Mouse (Mus musculus): Measurements from ENCODE around the gene Gdi1.
"Not testable (repeated sequence)": the region's sequence is repeated elsewhere in the genome, so short reads cannot be mapped to it uniquely, and the experiment has no call there.

The Gdi1 gene

DNA sequence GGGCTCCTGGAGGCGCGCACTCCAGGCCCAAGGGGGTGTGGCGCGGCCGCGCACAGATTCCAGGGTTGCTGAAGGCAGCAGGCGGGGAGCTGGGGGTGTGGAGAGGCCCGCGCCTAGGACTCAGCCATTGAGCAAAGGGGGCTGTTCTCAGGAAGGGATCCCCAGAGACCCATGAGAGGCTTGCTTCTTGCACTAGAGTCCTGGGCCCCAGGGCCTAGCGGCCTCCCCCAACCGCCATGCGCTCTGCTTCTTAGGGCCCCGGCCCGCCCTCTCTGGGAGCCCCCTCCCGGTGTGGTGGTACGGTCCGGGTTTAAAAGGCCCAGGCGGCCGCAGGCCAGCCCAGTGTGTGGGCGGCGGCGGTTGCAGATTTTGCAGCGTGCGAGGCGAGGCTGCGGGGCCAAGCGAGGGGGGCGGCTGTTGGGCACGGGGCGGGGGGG lies 23.9 kb downstream of the Gdi1 start, which contains the start of gene Plxna3:
Gene Plxna3, plus strand, starts transcription at position 342 of the 437 bp plus-strand sequence.
- peak in 1 of 2 experiments; percentile 40 for DNase-seq (ENCODE audit: low read depth in 1 of 2, low spot score in 2 of 2)

DNA sequence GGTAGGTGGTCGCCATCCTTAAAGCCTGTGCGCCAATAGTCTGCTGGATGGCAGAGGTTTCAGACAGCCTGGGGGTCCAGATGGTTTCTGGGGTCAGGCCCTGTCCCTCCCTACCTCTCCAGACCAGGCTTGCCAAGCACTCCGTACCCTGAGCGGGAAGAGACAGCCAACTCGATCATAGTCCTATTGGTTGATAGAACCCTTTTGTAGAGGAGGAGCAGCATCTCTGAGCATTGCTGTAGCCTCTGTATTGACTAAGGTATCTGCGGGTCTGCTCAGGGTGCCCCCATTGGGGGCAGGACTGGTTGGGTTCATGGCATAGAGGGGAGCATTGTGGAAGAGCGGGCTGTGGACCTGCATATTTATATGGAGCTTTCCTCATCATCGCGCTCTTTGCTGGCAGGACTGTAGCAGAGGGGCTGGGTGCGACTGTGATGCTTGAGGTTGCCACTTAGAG lies 24.4 kb downstream of the Gdi1 start:
- no peak for DNase-seq (ENCODE audit: low read depth in 1 of 2, low spot score in 2 of 2)

DNA sequence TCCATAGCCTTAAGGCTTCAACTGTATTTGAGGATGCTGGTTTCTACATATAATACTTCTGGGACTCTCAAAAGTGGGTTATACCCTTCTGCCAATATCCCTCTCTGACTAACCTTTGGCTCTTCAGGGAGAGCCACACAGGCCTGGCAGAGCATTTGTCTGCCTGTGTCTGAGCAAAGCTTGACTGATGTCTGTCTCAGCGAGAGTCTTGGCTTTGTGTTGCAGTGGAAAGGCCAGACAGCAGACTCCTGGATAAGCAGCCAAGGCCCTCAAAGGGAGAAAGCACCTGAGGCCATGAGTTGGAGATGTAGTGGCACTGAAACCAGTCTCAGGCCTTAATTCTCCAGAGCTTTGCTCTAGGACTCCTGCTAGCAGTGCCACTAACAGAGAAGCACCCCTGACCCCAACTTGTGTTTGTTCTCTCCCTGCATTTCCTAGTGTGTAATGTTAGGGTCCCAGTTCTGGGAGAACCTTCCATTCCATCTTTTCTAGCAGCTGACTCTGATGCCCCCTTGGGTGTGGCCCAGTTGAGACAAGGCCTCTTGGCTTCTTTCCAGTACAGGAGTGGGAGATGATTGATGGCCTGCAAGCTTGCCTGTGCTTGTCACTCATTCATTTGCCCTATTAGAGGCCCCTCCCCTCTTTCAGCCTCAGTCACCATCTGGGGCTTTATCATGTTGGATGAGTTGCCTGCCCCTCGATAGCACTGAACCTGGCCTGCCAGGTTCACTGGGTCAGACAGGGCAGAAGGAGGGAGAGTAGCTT lies 25.6 kb downstream of the Gdi1 start:
- no peak for DNase-seq (ENCODE audit: low read depth in 1 of 2, low spot score in 2 of 2)

DNA sequence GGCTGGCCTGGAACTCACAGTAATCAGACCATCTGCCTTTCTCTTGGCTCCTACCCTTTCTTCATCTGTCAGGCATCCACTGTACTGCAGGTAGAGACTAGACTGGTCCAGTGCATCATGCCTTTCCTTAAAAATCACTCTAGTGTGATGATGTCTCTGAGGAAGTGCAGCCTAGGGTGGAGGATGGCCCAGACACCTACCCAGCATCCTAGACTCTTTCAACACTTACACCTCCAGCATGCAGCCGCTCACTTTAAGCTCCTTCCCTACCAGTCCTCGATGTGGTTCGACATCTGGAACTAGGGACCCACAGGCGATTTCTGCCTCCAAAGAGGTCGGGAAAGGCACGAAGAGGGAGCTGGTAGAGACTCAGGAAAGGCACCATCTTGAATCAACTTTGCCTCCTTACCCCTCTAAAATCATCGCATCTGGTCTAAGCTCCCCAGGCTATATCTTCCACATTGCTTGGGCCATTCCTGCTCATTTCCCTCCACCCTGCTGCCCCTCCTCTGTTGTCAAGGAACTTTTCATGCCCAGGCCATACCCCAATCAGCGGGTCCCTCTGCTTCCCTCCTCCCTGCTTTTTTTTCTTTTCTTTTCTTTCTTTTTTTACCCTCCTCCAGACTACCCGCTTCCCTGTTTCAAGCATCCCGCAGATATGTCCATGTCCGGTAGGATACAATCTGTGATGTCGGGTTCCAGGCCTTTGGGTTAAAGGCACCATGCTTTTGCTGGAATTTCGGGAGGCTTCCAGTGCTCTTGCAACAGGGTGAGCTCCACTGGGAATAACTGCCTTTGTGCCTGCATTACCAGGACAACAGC lies 48.1 kb downstream of the Gdi1 start:
- no peak for DNase-seq (ENCODE audit: low read depth in 1 of 2, low spot score in 2 of 2)

DNA sequence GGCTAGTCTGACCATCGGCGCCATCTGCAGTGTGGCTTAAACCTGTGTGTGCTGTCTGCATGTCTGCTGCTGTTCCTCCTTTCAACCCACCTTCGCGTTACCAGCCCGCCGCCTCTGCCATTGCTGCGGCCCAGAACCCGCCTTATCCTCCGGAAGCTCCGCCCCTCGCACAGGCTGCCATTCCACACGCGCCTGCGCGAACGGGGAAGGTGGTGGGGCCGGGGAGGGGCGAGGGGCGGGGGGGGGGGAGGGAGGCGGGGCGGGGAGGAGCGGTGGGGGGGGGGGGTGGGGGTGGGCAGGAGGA lies 48.6 kb downstream of the Gdi1 start, which contains the start of gene Lage3:
Gene Lage3, minus strand, starts transcription at position 152 of the 304 bp plus-strand sequence.
- DNase-seq (ENCODE audit: low read depth in 1 of 2, low spot score in 2 of 2) = peak in 1 of 2 experiments; percentile 44

DNA sequence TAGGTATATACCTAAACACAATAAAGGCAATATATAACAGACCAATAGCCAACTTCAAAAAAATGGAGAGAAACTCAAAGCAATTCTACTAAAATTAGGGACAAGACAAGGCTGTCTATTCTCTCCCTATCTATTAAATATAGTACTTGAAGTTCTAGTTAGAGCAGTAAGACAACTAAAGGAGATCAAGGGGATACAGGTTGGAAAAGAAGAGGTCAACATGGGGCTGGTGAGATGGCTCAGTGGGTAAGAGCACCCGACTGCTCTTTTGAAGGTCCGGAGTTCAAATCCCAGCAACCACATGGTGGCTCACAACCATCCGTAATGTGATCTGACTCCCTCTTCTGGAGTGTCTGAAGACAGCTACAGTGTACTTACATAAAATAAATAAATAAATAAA lies 52.3 kb downstream of the Gdi1 start:
- not testable (repeated sequence) for DNase-seq (ENCODE audit: low read depth in 1 of 2, low spot score in 2 of 2)

DNA sequence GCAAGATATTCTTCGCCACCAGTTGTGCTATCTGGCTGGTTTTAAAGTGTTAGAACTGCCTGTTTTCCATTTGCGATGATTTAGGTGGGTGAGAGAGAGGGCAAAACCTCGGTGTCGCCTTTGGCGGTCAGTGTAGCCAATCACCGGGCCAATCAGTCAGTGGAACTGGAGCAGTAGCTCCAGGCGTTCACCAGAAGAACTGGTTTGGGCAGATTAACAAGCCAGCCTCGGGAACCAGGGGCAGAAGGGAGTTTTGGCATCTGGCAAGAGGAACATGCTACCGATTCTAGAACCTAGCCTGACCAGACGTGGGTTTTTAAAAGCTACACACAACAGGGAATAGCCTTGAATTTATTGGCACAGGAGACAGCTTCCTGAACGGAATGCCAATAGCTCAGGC lies 54.4 kb downstream of the Gdi1 start:
- DNase-seq (ENCODE audit: low read depth in 1 of 2, low spot score in 2 of 2) = no peak

Data from monocyte, adult 2 months (primary cell).